Mouse (Mus musculus) spleen, postnatal 4 days (tissue): Measurements from ENCODE around the gene Ssrp1.

Source experiments
- DNase-seq, 2 experiments: peaks; one replicate each; pipeline ENCODE4 v3.0.0; 2022; ENCODE audit warnings: low spot score in 2 of 2

Gene Ssrp1

DNA sequence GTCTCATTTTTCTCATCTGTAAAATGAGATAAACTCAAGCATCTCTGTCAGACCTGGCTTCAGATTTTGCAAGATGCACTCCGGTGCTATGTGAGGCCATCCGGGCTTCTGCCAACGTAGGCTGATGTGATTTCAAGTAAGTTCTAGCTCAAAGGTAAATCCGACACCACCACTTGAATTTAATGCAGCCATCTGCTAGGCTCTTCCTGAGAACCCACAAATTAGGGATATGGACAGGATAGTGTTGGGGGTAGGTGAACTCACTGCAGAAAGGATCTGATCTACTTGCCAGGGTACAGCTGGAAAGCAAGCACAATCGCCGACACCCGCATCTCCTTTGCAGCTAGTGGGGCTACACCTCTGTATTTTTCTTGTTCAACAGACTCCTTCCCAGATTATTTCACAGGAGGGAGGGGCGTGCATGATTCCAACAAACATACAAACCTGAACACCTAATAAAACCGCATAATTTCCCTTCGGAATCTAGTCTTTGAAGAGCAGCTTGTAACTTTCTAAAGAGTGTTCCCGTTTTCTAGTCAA lies 457 bp upstream of the Ssrp1 start:
- DNase-seq: no peak

DNA sequence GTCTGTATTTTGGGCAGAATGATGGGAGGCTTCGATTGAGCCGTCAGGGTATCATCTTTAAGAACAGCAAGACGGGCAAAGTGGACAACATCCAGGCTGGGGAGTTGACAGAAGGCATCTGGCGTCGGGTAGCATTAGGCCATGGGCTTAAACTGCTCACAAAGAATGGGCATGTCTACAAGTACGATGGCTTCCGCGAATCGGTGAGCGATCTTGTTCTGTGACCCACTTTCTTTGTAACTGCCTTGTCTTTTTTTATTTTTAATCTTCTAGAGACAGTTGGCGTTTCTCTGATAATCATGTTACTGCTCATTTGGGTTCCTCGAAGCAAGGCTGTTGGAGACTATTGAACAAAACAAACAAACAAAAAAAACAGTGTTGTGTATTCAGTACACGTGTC lies 1.3 kb downstream of the Ssrp1 start:
- no peak for DNase-seq

DNA sequence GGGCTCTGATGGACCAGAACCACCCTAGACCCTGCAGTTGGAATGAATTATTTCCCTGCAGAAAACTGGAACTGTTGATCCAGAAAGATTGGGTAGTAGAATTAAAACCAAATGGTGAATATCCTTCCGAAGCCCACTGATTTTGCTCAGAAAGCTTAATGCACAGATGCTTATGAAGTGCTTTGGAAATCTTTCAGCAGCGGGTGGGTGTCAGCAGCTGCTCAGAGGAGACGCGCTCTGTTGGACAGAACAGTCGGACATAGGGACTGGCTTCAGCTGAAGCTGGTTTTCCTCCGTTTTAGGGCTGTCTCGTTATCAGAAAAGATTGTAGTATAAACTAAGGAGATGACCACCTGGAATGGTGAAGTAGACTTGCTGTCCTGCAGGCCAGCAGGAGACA lies 6.6 kb downstream of the Ssrp1 start:
- no peak for DNase-seq

DNA sequence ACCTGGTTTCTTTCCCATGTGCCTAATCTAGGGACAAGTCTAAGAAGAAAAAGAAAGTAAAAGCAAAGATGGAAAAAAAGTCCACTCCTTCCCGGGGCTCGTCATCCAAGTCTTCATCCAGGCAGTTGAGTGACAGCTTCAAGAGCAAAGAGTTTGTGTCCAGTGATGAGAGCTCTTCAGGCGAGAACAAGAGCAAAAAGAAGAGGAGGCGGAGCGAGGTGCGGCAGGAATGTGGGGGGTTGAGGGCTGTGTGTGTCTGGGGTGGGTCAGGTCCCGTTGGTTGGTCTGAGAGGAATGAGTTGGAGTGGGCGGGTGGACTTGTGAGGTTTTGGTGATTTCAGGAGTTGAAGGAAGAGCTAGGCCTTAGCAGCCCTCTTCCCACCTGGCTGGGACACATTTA lies 9.2 kb downstream of the Ssrp1 start:
- no peak for DNase-seq

DNA sequence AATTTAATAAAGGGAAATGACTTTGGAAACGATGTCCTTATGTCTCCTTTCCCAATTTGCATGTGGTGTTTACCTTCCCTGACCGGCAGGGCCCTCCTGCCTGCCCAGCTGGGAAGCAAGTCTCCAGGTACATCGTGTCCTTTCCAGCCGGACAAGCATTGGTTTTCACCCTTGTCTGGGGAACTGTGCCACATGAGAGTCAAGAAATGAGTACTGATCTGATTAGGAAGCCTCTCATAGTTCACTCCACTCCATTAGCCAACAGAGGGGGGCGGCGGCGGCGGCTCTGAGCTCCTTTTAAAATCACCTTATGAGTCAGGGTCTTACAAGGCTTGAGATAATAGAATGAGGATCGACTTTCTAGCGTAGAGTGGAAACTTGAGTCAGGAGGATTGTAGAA lies 10.0 kb downstream of the Ssrp1 start:
- no peak for DNase-seq

DNA sequence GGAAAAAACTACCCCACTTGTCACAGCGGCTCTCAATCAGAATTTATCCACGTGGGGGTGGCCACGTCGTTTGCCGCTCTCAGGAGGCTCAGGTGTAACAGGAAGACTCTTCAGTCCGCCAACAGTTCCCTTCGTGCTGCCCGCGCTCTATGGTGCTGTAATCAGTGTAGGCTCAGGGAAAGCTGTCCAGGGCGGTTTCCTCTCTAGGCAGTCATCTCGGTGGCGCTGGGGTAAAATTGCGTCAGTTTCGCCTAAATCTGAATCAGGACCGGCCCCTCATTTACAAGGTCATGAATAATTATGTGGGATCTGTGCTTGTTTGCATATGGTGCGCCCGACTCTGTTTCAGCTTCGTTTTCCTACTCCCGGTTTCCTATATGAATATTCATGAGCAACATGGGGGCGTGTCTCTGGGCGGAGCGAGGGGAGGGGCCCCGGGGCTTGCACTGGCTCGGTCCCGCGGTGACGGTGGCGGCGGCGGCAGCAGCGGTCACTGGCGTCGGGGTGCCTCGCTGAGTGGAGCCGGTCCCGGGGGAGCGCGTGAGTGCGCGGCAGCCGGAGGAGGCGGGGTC lies 10.6 kb downstream of the Ssrp1 start, which contains the start of gene Tnks1bp1:
Tnks1bp1 (plus strand) TSS at position 427 of the 572 bp plus-strand sequence.
- DNase-seq: peak; percentile 95 to 96

DNA sequence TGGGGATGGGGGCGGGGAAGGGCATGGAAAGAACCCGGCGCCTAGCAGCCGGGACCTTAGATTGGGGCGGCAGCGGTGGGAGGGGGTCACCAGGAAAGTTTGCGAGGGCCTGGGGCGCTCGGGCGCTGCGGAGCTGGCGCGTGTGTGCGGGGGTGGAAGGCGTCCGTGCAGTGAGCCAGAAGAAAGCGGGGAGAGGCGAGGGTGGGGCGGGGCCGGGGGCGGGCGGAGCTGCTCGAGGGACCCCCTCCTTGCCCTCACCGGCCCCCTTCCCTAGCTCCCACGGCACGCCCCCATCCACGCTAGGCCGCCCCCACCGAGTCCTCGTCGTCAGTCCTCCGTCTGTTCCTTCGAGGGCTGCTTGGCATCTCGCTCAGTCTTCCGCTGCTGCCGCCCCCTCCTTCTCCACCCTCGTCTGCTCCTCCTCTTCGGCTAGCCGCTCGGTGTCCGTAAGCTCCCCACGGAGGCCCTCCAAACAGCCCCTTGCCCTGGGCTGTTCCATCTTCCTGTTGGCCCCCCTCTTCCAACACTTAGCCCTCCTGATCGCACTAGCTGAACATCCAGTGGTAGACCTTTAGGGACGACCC lies 11.2 kb downstream of the Ssrp1 start:
- DNase-seq: peak; percentile 42 to 73

DNA sequence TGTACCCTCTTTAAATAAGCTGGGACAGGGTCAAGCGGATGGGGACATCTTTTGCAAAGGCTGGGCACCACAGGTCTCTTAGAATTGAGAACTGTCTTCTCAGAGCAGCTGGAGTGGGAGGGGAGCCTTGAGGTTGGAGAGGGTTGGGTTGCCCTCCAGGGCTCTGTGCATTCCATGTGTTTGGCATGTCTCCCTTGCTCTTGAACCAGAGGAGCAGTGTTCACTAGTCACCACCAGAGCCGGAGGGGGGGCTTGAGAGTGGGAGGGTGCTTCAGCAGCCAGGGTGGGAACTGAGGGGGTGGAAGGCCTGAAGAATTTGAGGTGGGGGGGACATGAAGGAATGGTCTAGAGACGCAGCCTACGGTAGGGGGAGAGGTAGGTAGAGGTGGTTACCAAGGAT lies 12.2 kb downstream of the Ssrp1 start:
- no peak for DNase-seq

DNA sequence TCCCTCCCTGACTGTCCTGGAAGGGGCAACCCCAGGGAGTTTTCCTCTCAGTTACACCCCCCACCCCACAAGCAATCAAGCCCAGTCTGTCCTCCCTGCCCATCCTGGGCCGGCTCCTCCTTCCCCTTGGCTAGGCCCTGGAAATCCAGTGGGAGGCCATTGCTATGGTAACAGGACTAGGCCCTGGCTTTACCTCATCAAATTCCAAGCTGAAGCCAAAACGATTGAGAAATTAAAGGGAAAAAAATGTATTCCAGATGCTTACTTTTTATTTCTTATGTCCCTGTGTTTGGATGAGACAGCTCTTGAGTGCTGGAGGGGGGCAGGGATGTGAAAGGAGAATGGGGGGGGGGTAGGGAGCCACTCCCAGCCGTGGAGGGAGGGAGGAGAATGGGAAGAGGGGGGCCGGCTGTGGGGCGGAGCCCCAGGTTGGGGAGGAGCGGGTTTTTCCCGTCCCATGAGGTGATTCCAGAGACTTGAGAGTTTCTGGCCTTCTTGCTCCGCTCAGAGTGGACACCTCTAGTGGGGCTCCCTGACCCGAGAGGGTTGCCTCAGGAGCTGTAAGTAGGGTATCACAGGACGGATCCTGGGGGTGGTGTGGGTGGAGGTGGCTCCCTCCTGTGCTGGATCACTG lies 13.1 kb downstream of the Ssrp1 start:
- DNase-seq: no peak

DNA sequence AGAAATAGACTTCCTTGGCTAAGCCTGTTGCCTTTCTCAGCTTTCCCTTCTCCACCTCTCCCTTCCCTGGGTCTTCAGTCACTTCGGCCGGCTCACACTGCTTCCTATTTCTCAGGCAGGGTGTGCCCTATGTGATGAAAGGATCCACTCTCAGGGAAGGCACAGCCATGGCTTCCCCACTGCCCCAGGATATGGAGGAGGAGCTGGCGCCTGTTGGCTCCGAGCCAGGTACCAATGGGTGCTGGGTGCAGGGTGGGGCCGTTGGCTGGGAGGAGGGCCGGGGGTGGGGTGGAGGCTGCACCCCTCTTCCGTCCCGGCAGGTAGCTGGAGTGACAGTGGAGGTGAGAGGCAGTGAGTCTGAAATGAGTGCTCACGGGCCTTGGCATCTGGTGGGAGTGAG lies 13.7 kb downstream of the Ssrp1 start:
- DNase-seq: no peak

DNA sequence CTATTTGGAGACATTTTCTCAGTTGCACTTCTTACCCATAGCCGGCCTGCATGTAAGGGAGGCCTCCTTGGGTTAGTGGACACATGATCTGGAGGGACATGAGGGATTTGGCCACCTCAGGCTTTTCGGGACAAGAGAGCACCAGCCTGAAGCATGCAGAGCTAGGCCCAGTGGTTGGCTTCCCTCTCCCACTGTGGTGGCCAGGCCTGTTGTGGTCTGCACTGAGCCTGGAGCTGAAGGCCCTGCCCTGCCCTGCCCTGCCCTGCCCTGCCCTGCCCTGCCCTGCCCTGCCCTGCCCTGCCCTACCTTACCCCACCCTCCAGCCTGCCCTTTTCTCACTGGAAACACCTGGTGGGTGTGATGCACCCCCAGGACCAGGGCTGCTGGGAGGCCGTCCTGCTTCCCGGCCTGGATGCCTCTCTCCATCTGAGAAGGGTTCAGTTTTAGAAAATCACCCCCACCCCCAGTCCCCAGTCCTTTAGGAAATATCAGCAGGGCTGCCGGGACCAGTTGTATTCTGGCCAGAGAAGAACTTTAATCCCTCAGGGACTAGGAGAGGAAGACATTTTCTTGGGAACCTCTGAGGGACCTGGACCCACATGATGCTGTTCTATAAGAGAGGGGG lies 16.3 kb downstream of the Ssrp1 start:
- DNase-seq: no peak

DNA sequence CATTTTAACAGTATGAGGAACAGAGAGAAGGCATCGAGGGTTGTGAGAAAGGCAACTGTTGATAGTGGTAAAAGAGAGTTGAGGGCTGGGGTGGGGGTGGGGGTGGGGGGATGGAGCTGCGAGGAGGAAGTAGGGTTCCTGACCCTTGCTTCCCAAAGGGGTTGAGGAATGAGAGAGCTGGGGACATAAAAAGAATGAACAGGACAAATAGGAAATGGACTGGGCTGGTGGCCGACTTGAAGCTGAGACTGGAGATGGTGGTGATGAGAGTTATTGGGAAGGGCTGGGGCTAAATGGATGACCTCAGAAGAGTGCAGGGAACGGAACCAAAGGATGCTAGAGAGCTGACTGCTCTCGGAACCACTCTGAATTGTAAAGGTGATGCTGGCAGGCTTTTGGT lies 19.7 kb downstream of the Ssrp1 start:
- no peak for DNase-seq

DNA sequence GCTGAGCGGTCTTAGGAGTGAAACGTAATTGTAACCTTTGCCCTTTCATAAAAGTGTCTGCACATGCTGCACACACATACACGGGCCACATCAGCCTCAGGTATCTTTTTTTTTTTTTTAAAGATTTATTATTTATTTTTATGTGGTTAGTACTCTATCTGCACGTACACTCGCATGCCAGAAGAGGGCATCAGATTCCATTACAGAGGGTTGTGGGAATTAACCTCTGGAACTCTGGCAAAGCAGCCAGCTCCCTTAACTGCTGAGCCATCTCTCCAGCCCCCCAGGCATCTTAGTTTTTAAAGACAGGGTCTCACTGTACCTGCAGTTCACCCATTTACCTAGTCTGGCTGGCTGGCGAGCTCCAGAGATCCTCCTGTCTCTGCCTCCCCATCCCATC lies 22.6 kb downstream of the Ssrp1 start:
- DNase-seq: no peak

DNA sequence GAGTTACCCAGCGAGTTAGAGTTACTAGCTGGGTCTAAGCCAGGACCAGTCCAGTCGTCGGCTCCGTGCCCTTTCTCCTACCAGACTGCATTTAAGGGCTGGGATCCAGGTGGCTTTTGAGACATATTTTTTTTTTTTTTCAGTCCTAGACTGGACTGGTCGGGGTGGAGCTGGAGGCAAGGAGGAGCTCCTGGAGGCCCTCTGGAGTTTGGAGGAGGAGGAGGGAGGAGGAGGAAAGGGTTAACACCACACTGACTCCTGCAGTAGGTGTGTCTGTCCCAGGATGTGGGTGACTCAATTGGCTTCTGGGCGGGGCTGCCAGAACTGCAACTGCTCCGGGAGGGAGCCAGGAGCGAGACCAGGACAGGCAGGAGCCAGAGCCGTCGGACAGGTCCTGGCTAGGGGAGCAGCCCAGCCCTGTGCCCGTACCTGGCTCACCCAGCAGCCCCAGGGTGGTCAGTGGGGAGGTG lies 23.6 kb downstream of the Ssrp1 start:
- DNase-seq: no peak

DNA sequence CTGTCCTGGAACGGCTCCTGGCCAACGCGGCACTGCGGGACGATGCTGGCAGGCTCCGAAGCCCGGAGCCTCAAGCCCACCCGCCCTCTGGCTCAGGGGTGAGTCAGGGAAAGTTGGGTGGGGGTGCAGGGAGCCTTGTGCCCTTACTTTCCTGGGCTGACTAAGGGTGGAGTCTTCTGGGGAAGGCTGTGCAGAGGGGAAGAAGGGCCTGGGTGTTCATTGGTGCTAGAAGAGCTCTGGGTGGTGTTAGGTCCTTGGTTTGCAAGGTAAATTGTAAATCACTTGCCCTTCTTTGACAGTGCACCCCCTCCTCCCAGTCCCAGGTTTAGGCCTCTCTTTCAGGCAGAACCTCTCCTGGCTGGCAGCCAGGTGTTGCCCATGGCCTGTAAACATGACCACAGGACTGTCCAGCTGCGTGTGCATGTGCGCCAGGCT lies 24.1 kb downstream of the Ssrp1 start:
- no peak for DNase-seq

DNA sequence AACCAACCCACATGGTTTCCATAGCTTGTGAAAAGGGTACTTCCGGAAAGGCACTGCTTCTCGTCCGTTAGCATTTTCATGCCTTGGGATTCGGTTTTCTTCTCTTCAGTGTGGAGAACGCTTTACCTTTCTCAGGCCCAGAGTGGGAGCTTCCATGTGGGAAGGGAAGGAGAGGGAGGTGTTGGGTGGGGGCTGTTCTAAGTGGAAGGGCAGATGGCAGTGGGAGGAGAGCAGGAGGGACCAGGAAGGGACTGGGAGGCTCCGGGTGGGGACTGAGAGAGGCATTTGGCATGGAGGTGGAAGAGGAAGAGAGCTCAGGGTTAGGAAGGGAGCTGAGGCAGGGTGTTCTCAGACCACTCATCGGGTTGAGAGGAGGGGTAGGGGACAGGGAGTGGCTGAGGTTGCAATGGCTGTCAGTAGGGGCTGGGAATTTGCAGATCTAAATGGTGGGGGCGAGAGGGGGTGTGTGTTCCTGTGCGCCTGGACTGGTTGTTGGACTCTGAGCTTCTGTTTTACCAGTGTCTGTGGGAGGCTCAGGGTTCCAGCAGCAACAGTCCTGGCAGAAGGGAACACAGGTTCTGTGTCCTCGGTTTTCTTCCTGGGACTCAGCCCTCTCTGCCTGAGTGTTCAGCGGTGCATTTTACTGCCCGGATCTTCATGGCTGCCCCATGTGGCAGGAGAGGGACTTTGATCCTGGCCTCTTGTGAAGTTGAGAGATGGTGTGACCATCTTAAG lies 28.3 kb downstream of the Ssrp1 start:
- no peak for DNase-seq

DNA sequence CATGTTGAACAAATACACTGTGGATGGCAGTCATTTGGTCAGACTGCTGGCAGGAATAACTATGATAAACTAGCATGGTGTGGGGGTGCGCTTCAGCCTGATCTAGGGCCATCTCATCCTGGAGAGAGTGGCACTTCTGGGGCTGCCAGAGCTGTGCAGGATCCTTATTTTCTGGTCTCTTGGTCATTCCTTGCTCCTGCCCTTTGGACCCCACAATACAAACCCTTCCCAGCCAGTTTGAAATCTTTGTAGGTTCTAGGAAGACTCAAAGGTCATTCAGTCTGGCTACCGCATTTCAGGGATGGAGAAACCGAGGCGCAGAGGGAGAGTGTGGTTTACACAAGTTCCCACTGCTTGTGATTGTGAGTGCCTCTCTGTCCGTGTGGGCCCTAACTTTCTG lies 29.9 kb downstream of the Ssrp1 start:
- no peak for DNase-seq

DNA sequence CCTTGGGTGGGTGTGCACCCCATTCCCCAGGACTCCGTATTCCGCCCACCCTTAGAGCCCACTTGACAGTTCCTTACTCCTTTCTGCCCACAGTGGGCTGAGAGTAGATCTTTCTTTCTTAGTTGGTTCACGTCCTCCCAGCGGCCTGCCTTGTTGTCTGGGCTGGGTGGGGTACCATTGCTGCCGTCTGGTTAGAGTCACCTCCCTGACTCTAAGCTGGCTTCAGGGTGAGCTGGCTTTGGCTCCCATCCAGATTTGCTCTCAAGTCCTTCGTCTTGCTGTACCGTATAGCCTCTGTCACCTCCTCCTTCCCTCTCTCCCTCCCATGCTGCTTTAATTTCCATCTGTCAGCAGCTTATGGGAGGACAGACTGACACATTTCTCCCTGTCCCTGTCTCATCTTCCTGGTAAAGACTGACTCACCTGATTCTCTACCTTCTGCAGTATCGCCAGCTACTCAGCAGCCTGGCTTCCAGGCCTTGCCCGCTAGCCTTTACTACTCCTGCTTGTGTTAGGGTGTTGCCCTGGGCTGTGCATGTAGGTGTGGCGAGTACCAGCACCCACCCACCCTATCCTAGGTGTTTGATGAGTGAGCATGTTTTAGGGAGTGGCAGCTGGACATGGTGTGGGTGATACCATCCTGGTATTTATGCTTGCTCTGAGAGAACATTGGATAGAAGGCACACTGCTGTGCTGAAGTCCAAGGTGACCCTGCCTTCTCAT lies 31.0 kb downstream of the Ssrp1 start:
- no peak for DNase-seq

DNA sequence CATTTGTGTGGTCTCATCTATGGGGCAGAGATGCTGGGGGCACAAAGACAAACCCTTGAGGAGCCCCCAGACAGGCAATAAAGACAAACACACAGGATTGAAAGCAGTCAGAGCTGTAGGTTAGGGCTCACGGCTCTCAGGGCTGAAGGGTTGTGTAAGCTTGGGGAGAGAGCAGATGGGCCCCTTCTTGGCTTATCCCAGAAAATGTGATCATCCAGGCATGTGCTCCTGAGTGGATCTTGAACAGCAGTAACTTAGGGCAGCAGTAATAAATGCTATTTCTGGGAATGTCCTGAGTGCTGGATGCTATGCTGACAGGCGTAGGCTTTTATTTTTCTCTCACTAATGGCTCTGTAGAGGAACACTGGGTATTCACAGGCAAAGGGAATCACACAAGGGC lies 31.6 kb downstream of the Ssrp1 start:
- no peak for DNase-seq

DNA sequence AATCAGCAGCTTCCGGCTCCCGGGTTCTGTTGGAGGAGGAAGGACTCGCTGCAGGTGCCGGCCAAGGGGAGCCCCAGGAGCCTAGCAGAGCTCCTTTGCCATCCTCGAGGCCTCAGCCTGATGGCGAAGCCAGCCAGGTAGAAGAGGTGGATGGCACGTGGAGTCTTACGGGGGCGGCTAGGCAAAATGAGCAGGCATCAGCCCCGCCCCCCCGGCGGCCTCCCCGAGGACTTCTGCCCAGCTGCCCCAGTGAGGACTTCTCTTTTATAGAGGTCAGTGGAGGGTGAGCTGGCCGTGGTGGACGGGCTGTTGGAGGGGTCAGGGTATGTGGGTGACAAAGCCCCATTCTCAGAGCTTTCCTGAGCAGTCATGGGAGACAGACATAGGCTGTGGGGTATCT lies 33.1 kb downstream of the Ssrp1 start:
- DNase-seq: no peak

DNA sequence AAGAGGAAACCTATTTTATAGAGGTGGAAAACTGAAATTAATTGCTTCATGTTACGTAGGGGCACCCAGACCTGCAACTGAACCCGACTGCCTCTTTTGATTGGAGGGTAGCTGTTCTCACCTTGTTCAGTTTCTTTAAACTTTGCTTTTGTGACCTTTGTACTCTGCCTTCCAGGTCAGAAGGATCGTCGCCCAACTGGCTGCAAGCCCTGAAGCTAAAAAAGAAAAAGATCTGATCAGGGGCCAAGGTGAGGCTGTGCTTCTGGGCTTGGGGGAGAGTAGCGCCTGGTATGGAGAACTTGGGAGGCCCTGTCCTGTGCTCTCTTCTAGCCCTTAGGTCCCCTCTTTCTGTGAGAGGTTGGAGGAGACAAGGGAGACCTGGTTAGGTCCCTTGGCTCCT lies 34.9 kb downstream of the Ssrp1 start:
- DNase-seq: no peak
